Mouse (Mus musculus) testis, postnatal 14 days (tissue): ENCODE results near the gene Pacrg.

Source experiments
- DNase-seq: peaks from one replicate; pipeline ENCODE4 v3.0.0; 2021; ENCODE audit warnings: low spot score

Gene Pacrg

DNA sequence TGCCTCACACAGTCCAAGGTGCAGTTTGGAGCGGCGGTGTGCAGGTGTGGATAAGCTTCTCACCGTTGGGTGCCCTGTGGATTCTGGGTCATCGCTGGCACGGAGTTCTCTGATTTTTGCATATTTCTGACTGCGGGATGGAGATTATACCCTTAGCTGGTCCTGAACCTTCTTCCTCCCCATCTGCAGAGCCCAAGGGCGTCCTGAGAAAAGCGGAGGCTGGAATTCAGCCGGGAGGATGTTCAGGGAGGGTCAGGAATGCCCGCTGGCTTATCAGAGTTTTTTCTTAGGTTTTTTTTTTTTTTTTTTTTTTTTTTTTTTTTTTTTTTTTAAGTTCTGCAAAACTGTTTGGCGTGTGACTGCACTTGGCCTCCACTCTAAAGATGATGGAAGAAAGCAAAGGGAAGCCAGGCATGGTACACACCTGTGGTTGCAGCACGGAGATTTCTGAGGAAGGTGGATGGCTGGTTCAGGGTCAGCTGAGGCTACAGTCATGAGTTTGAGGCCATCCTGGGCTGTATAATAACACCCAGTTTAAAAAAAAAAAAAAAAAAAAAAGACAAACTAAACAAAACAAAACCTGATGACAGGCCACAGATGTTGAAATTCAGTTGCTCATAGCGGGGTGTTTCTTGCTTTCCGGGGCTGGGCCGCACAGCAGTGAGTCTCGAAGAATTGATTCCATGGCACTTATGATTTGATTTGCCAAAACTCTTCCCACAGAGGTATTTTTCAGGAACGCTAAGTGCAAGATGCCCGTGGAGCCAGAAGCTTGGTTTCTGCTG lies 467.9 kb downstream of the Pacrg start:
- no peak for DNase-seq

DNA sequence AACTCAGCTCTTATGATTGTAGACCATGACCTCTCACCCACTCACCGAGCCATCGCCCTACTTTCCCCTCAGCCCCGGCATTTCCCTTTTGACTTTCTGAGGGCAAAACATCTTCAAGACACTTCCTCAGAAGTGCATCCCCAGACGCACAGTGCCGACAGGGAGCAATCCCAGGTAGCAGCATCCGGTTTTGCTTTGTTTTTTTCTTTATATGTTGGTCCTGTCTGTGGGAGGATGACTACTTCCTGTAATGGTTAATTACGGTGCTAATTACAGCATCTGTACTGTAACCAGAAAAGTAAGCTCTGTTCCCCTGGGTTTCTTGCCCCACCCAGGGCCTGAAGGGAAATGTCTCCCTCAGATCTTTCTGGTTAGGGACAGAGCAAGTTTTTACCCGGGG lies 468.6 kb downstream of the Pacrg start:
- DNase-seq: no peak

GRCm38 (mm10) chr17:10370660-10371130 lies 469.4 kb downstream of the Pacrg start:
- no peak for DNase-seq

DNA sequence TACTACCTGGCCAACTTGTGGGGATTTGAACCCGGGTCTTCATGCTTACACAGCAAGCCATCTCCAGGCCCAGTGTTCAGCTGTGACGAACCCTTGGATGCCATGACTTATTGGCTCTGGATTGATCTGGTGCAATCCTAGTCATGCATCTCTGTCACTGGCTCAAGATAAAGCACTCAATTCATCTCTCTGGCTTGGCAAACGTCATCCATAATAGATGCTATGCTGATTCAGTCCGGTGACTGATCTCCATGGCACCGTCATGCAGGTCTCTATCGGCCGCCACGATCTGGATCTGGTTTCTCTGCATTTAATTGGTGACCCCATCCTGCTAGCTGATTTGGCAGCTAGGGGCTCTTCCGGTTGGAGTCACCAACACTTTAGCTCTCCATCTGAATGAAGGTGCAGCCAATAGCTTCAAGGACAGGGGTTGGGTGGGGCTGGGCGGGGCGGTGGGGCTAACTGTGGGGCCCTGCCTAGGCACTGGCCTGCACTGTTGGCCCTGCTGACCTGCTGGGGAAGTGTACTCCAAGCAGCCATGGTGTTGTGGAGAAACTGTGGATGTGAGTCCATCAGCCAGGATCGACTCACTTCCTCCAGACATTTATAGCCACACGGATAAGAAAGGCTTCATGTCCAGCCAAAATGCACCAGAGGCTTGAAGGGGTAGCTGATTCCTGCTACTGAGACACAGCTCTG lies 470.0 kb downstream of the Pacrg start:
- no peak for DNase-seq

DNA sequence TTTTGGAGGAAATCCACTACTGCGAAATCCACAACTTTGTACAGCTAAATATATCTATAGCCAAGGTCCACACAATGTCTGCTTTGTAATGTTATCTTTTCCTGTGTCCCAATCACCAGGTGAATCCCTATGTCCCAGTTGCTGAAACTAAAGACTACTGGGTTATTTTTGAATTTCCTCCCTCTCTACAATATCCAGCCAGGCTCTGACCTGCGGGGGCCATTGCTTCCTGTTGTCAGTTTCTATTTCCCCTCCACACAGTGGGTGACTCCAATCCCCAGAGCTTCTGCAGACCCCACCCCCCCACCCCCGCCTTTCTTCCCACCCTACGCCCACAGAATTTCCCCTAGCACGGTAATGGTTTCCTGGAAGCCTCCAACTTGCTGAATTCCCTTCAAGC lies 473.1 kb downstream of the Pacrg start:
- no peak for DNase-seq

- no peak for DNase-seq
These were observed 473.5 kb downstream of the Pacrg start for GRCm38 (mm10) chr17:10366577-10366976.

- DNase-seq: no peak
These were observed 474.3 kb downstream of the Pacrg start for GRCm38 (mm10) chr17:10365501-10366482.

DNA sequence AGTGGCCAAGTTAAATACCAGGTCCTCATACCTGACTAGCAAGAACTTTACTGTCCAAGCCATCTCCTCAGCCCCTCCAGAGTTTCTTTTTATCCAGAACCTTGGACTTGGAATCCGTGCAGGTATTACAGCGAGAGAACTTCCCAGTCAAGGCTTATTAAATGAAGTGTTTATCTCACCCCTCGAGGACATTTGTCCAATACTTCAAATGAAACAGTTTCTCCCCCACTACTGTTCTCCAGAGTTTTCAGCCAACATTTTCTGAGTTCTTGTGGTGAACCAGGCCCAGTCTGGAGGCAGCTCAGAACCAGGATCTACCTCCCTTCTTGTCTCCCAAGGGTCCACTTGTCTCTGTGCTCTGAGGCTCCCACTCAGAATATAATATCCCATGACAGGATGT lies 477.0 kb downstream of the Pacrg start:
- DNase-seq: no peak

- no peak for DNase-seq
These were observed 478.2 kb downstream of the Pacrg start for GRCm38 (mm10) chr17:10361882-10362291.

DNA sequence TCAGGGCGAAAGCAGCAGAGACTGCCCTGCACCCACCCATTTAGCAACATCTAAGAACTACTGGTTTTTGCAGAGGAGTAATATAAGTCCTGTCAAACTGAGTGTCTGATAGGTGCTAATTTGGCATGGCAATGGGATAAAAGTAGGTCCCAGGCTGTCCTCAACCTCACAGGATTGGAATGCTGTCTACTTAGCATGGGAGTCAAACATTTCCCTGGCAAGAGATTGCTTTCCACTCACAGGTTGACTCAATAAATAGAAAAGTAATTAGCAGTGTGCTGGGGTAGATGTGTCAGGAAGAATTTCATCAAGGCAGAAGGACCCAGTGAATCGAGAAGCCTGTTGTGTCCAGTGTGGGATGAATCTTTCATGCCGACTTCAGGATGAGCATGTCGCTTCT lies 479.4 kb downstream of the Pacrg start:
- DNase-seq: no peak

GRCm38 (mm10) chr17:10359466-10359865 lies 480.6 kb downstream of the Pacrg start:
- DNase-seq: no peak

- DNase-seq: no peak
These were observed 482.8 kb downstream of the Pacrg start for GRCm38 (mm10) chr17:10357348-10357747.

DNA sequence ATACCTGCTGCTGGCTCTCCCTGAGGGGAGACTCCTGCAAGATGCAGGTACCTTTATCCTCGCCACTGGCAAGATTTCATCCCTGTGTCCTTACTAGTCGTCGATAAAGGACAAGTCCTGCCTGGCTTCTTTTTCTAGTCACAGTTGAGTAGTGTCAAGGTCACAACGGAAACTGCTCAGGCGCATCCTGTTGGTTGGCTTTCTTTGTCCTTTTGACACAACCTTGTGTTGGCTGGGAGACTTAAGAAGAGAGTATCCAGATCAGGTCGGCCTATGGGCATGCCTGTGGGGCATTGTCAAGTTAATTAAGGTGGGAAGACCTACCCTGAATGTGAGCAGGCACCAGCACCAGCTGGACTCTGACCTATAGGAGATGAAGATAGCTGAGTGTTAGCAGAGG lies 483.8 kb downstream of the Pacrg start:
- no peak for DNase-seq

- DNase-seq: no peak
These were observed 484.4 kb downstream of the Pacrg start for GRCm38 (mm10) chr17:10355746-10356145.
